Mouse (Mus musculus): Measurements from ENCODE around the gene Katnbl1.

The Katnbl1 gene

GRCm38 (mm10) chr2:112392689-112393088 is 13.7 kb downstream of the Katnbl1 start:
- 77% methylated on average over 1 of the region's 1 CpGs for whole genome bisulfite sequencing

GRCm38 (mm10) chr2:112396649-112397048 is 17.6 kb downstream of the Katnbl1 start:
- WGBS: 67% methylated on average over 1 of the region's 1 CpGs

- WGBS: 75% methylated on average over 3 of the region's 3 CpGs
These were observed 28.0 kb downstream of the Katnbl1 start for GRCm38 (mm10) chr2:112407030-112407429.

GRCm38 (mm10) chr2:112425308-112425707 is 46.3 kb downstream of the Katnbl1 start:
- WGBS: 83% methylated on average over 3 of the region's 3 CpGs

GRCm38 (mm10) chr2:112428534-112428933 is 49.5 kb downstream of the Katnbl1 start:
- 94% methylated on average over 3 of the region's 3 CpGs for WGBS

GRCm38 (mm10) chr2:112429665-112430064 is 50.7 kb downstream of the Katnbl1 start:
- 87% methylated on average over 4 of the region's 4 CpGs for WGBS

- 63% methylated on average over 5 of the region's 5 CpGs for WGBS
These were observed 51.4 kb downstream of the Katnbl1 start for GRCm38 (mm10) chr2:112430403-112430802.

GRCm38 (mm10) chr2:112432523-112432922 is 53.5 kb downstream of the Katnbl1 start:
- 56% methylated on average over 2 of the region's 2 CpGs for WGBS

GRCm38 (mm10) chr2:112433359-112433758 is 54.3 kb downstream of the Katnbl1 start:
- whole genome bisulfite sequencing: 50% methylated on average over 2 of the region's 2 CpGs

GRCm38 (mm10) chr2:112436292-112436691 is 57.3 kb downstream of the Katnbl1 start:
- 71% methylated on average over 4 of the region's 4 CpGs for WGBS

- WGBS: 88% methylated on average over 2 of the region's 2 CpGs
These were observed 58.6 kb downstream of the Katnbl1 start for GRCm38 (mm10) chr2:112437589-112437988.

- WGBS: 47% methylated on average over 2 of the region's 2 CpGs
These were observed 64.5 kb downstream of the Katnbl1 start for GRCm38 (mm10) chr2:112443491-112443890.

GRCm38 (mm10) chr2:112448046-112448445 is 69.0 kb downstream of the Katnbl1 start:
- 71% methylated on average over 4 of the region's 4 CpGs for WGBS

GRCm38 (mm10) chr2:112449597-112450296 is 70.7 kb downstream of the Katnbl1 start:
- 32% methylated on average over 4 of the region's 4 CpGs for WGBS

- WGBS: 32% methylated on average over 17 of the region's 17 CpGs
These were observed 75.3 kb downstream of the Katnbl1 start for GRCm38 (mm10) chr2:112454125-112454861.

GRCm38 (mm10) chr2:112454862-112455564 is 76.0 kb downstream of the Katnbl1 start, which contains the start of gene Emc7:
Gene Emc7 (plus strand): TSS chr2:112454997.
- WGBS: under 1% methylated on average over 49 of the region's 49 CpGs

GRCm38 (mm10) chr2:112460557-112460956 is 81.5 kb downstream of the Katnbl1 start:
- 95% methylated on average over 3 of the region's 3 CpGs for WGBS

Measured in cerebral cortex, adult 2 months (tissue).